Mouse (Mus musculus) CH12.LX (cell line): ENCODE results near the gene Igfals.

Experiments
- CTCF ChIP-seq, 2 experiments: IDR thresholded peaks in 1 of 2; conservative IDR thresholded peaks in 1 of 2; 2 replicates each; pipeline ENCODE4 v1.5.1; 2011 to 2012; ENCODE audit warnings: low read depth in 2 of 2, low read length in 2 of 2, improper control_type of control experiment in 1 of 2, inconsistent platforms in 1 of 2, mild to moderate bottlenecking in 1 of 2, moderate library complexity in 1 of 2
- EP300 ChIP-seq: IDR thresholded peaks from 2 replicates; pipeline ENCODE4 v1.6.1; 2011; ENCODE audit warnings: low read length, improper control_type of control experiment
- MAFK ChIP-seq: IDR thresholded peaks from 2 replicates; pipeline ENCODE4 v1.6.1; 2011; ENCODE audit warnings: low read length, improper control_type of control experiment; ENCODE audit not compliant: insufficient replicate concordance
- USF2 ChIP-seq: conservative IDR thresholded peaks from 2 replicates; pipeline ENCODE4 v1.6.1; 2011; ENCODE audit warnings: low read depth, low read length, improper control_type of control experiment

- TF ChIP-seq USF2: no peak
- no peak for TF ChIP-seq EP300
- TF ChIP-seq MAFK: no peak
- TF ChIP-seq CTCF (conservative IDR thresholded peaks at IDR 0.05 in 1 of 2, IDR thresholded peaks at IDR 0.05 in 1 of 2; ENCODE audit: low read depth in 2 of 2, low read length in 2 of 2): peak; percentile 38 to 79; a peak in 3 of 4 replicates
Observed at GRCm38 (mm10) chr17:24841133-24841532, 24.7 kb upstream of the Igfals start.
